Mouse (Mus musculus) lung, adult 2 months (tissue): Measurements from ENCODE around the gene Efna2.

Experiments
- CTCF ChIP-seq: fragments of 200-500 bp; IDR thresholded peaks from 2 replicates; pipeline ENCODE4 v1.5.1; 2011; ENCODE audit warnings: mild to moderate bottlenecking, low read length, control low read depth; ENCODE audit not compliant: insufficient read depth
- POLR2A ChIP-seq: fragments of 200-500 bp; IDR thresholded peaks from 2 replicates; pipeline ENCODE4 v1.6.1; 2011; ENCODE audit warnings: low read depth, mild to moderate bottlenecking, control low read depth, low read length, borderline replicate concordance; ENCODE audit errors: extremely low read depth

- TF ChIP-seq CTCF (no peak), POLR2A (no peak)
Measured at GRCm38 (mm10) chr10:80193976-80194375, 14.7 kb downstream of the Efna2 start.
